Mouse (Mus musculus) heart, postnatal 0 days (tissue): ENCODE measurements around the gene Vsig10. TPM values are rescaled to one million over a fixed set of nuclear protein-coding genes. Genes with fewer than 3 reads are reported as not detected.
"Not testable (repeated sequence)": the region's sequence is repeated elsewhere in the genome, so short reads cannot be mapped to it uniquely, and the experiment has no call there.

Source experiments
- ATAC-seq: fragments of 200-750 bp; cut with Nextera tagmentation; 2 replicates; pipeline ENCODE4 v1.8.0; 2017; ENCODE audit warnings: low read depth, moderate number of reproducible peaks, moderate library complexity; ENCODE audit not compliant: insufficient read depth
- DNase-seq: peaks from one replicate; pipeline ENCODE4 v3.0.0-alpha.2; 2016; ENCODE audit warnings: low spot score
- H3K27ac ChIP-seq: fragments of 300-500 bp; sonication (generic); 2 replicates; pipeline ENCODE4 v1.5.1; 2014; ENCODE audit warnings: low read depth, mild to moderate bottlenecking
- H3K27me3 ChIP-seq: fragments of 300-500 bp; sonication (generic); 2 replicates; pipeline ENCODE4 v1.6.1; 2014; ENCODE audit warnings: low read length, mixed read lengths; ENCODE audit not compliant: control insufficient read depth, insufficient read depth
- H3K36me3 ChIP-seq: fragments of 300-500 bp; sonication (generic); replicated peaks from 2 replicates; pipeline ENCODE4 v1.6.1; 2014; ENCODE audit warnings: low read length, mixed read lengths; ENCODE audit not compliant: control insufficient read depth, insufficient read depth
- H3K4me1 ChIP-seq: fragments of 300-500 bp; sonication (generic); 2 replicates; pipeline ENCODE4 v1.6.1; 2014; ENCODE audit warnings: antibody characterized with exemption; ENCODE audit not compliant: control insufficient read depth, insufficient read depth
- H3K4me2 ChIP-seq: fragments of 300-500 bp; sonication (generic); 2 replicates; pipeline ENCODE4 v1.6.1; 2014; ENCODE audit warnings: low read depth, mild to moderate bottlenecking, low read length, moderate library complexity
- H3K4me3 ChIP-seq: fragments of 300-500 bp; sonication (generic); 2 replicates; pipeline ENCODE4 v1.5.1; 2014; ENCODE audit warnings: low read depth, low read length
- H3K9ac ChIP-seq: fragments of 300-500 bp; sonication (generic); replicated peaks from 2 replicates; pipeline ENCODE4 v1.6.1; 2014; ENCODE audit warnings: low read depth, low read length, mixed read lengths
- H3K9me3 ChIP-seq: fragments of 300-500 bp; sonication (generic); replicated peaks from 2 replicates; pipeline ENCODE4 v1.6.1; 2016; ENCODE audit warnings: low read length; ENCODE audit not compliant: control insufficient read depth
- CTCF ChIP-seq: IDR thresholded peaks from 2 replicates; pipeline ENCODE4 v1.5.1; 2016; ENCODE audit warnings: antibody characterized with exemption, control low read depth, low read depth
- EP300 ChIP-seq: IDR thresholded peaks from 2 replicates; pipeline ENCODE4 v1.6.1; 2016; ENCODE audit warnings: antibody characterized with exemption, low read depth
- WGBS: fragments of 180-500 bp; shearing (Covaris S2); extraction: QIAGEN DNeasy Blood & Tissue Kit; methylation state at CpG from one replicate; pipeline ENCODE4 v1.1.7; 2014; 5-methylcytosine and 5-hydroxymethylcytosine counted together
- polyA plus RNA-seq: library from polyadenylated mRNA; unstranded; fragments of >200 nt; fragmentation: Nextera tagmentation; extraction: Ambion mirVana; gene quantifications from 2 replicates; pipeline ENCODE4 v1.2.1, GENCODE M21; 2015
- total RNA-seq: library from RNA; depleted of rRNA; stranded (reverse); fragments of >200 nt; gene quantifications from 2 replicates; pipeline ENCODE4 v1.2.3, GENCODE M21; 2014; ENCODE audit warnings: low replicate concordance

The Vsig10 gene
- total and polyA plus RNA-seq, 2 experiments from 2014 or later, result 7.2 to 11.6 TPM

GRCm38 (mm10) chr5:117374372-117375049, 55.6 kb downstream of the Vsig10 start:
- Histone ChIP-seq H3K9me3 (no peaks in the 10 kb centered on the region), H3K27me3 (no peaks in the 10 kb centered on the region), H3K36me3 (peaks cover 82% of the 10 kb centered on the region), H3K9ac (no peak overlapping the region), H3K4me3 (no peak overlapping the region), H3K27ac (no peak overlapping the region), H3K4me2 (no peak overlapping the region), H3K4me1 (no peaks in the 10 kb centered on the region)
- ATAC-seq (no peak), DNase-seq (no peak)
- TF ChIP-seq EP300 (no peak), CTCF (no peak)
- WGBS, result 89% methylated on average over 7 of the region's 7 CpGs

DNA sequence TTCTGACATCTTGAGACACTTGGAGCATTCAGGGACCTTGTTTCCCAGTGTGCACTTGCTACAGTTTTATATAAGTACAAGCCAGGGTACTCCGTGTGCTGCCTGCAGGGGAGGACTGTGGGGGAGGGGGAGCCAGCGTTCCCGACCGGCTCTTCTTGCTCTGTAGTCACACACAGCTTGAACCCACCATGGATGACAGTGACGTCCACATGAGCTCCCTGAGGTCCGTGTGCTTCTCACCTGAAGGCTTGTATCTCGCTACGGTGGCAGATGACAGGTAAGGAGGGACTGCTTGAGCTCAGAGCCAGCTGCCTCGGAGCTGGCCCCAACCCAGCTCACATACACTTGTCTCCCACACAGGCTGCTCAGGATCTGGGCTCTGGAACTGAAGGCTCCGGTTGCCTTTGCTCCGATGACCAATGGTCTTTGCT, 57.5 kb downstream of the Vsig10 start:
- Histone ChIP-seq H3K4me3 (no peak overlapping the region), H3K4me2 (no peak overlapping the region), H3K27me3 (no peaks in the 10 kb centered on the region), H3K36me3 (peaks cover 87% of the 10 kb centered on the region), H3K27ac (no peak overlapping the region), H3K4me1 (no peaks in the 10 kb centered on the region), H3K9ac (no peak overlapping the region), H3K9me3 (no peaks in the 10 kb centered on the region)
- TF ChIP-seq CTCF (no peak), EP300 (no peak)
- WGBS, result 67% methylated on average over 11 of the region's 11 CpGs
- ATAC-seq (no peak), DNase-seq (no peak)

GRCm38 (mm10) chr5:117377731-117378130, 58.8 kb downstream of the Vsig10 start:
- peaks cover 86% of the 10 kb centered on the region for H3K36me3 ChIP-seq
- H3K4me1 ChIP-seq, result not testable (repeated sequence)

DNA sequence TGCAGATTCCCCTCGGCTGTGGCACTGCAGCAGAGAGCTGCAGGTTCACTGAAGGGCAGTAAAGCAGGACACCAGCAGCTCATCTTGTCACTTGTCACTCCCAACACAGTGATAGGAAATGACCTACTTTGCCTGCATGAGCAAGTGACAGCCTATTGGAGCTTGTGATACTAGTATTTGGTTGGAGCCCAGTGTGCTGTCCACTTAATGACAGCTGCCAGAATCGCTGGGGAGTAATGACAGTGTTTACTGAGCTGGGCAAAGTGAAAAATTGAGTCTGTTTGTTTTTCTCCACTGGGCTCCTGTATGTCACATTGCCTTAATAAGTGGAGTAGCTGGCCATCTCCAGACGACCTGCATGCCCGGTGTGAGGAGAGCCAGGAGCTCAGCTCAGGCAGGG, 61.3 kb downstream of the Vsig10 start:
- no peaks in the 10 kb centered on the region for H3K9me3 ChIP-seq
- DNase-seq, result no peak
- WGBS, result 57% methylated on average over 4 of the region's 4 CpGs
- H3K4me1 ChIP-seq, result no peaks in the 10 kb centered on the region
- peaks cover 86% of the 10 kb centered on the region for H3K36me3 ChIP-seq
- H3K27me3 ChIP-seq, result no peaks in the 10 kb centered on the region
- no peak overlapping the region for H3K27ac ChIP-seq
- TF ChIP-seq CTCF, result no peak
- TF ChIP-seq EP300, result no peak
- H3K4me3 ChIP-seq, result no peak overlapping the region
- no peak for ATAC-seq
- no peak overlapping the region for H3K9ac ChIP-seq
- no peak overlapping the region for H3K4me2 ChIP-seq

More at GRCm38 (mm10) chr5:117377731-117378130, 58.8 kb downstream of the Vsig10 start:
- ATAC-seq, H3K27me3 ChIP-seq, H3K27ac ChIP-seq, H3K4me2 ChIP-seq, DNase-seq, H3K9me3 ChIP-seq, H3K4me3 ChIP-seq, H3K9ac ChIP-seq: not testable (repeated sequence)
- 85% methylated on average over 14 of the region's 14 CpGs for WGBS

- TF ChIP-seq EP300, result no peak
- TF ChIP-seq CTCF, result peak; percentile 10; the same call in 1 of the 2 replicates
- WGBS, result 57% methylated on average over 7 of the region's 7 CpGs
- Histone ChIP-seq H3K36me3 (peaks cover 79% of the 10 kb centered on the region), H3K4me3 (no peak overlapping the region), H3K4me1 (no peaks in the 10 kb centered on the region), H3K9ac (no peak overlapping the region), H3K4me2 (no peak overlapping the region), H3K9me3 (no peaks in the 10 kb centered on the region), H3K27me3 (no peaks in the 10 kb centered on the region), H3K27ac (no peak overlapping the region)
- ATAC-seq (peak; percentile 39; the same call in 1 of the 2 replicates), DNase-seq (no peak)
These were observed 62.9 kb downstream of the Vsig10 start for GRCm38 (mm10) chr5:117381785-117382184.

- no peak for TF ChIP-seq CTCF
- TF ChIP-seq EP300, result no peak
- no peak overlapping the region for H3K9ac ChIP-seq
- 69% methylated on average over 12 of the region's 12 CpGs for WGBS
- H3K27ac ChIP-seq, result no peak overlapping the region
- no peak overlapping the region for H3K4me2 ChIP-seq
- H3K9me3 ChIP-seq, result no peaks in the 10 kb centered on the region
- DNase-seq (no peak), ATAC-seq (no peak)
- peaks cover 73% of the 10 kb centered on the region for H3K36me3 ChIP-seq
- H3K27me3 ChIP-seq, result no peaks in the 10 kb centered on the region
- no peak overlapping the region for H3K4me3 ChIP-seq
- H3K4me1 ChIP-seq, result no peaks in the 10 kb centered on the region
These were observed 64.3 kb downstream of the Vsig10 start for GRCm38 (mm10) chr5:117383198-117383597.
